Mouse (Mus musculus): ENCODE data around the gene Uvrag. TPM values are rescaled to one million over a fixed set of nuclear protein-coding genes. Genes with fewer than 3 reads are reported as not detected.

Gene Uvrag
- polyA plus RNA-seq, 1 experiment from 2014 or later = 22.4 TPM

- Histone ChIP-seq H3K4me1 (replicated peaks; ENCODE audit: control insufficient read depth, insufficient read depth, low read length) (no peaks in the 10 kb centered on the region), H3K27me3 (ENCODE audit: control insufficient read depth, insufficient read depth, low read depth, low read length) (no peaks in the 10 kb centered on the region), H3K9me3 (ENCODE audit: control insufficient read depth, low read length) (no peaks in the 10 kb centered on the region), H3K27ac (ENCODE audit: low read length) (no peak overlapping the region), H3K4me3 (ENCODE audit: low read length) (no peak overlapping the region), H3K36me3 (ENCODE audit: control insufficient read depth, insufficient read depth, low read length) (peaks cover 4% of the 10 kb centered on the region; the same call in 1 of the 2 replicates), H3K4me2 (ENCODE audit: low read depth, low read length) (no peak overlapping the region), H3K9ac (ENCODE audit: low read length) (no peak overlapping the region)
- no peak for ATAC-seq (ENCODE audit: low read depth)
- WGBS = 62% methylated on average over 2 of the region's 2 CpGs
Observed at GRCm38 (mm10) chr7:98985935-98986334, 155.0 kb downstream of the Uvrag start.

DNA sequence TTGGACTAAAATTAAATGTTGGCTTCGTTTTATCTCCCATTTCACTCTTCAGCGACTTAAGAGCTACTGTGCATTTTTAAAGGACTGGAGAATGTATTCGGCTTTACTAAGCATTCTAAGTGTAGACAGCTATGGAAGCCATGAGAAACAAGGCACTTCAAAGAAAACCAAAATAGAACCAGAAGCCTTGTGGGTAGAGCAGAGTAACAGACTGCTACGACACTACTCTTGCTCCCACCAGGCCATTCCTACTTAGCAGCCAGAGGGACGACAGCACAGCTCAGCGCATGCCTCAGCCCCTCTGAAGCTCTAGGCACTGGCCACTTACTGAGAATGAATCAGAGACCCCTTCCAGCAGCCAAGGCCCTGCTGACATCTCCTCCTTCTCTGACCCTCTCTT lies 155.5 kb downstream of the Uvrag start:
- peaks cover 4% of the 10 kb centered on the region; the same call in 1 of the 2 replicates for H3K36me3 ChIP-seq (ENCODE audit: control insufficient read depth, insufficient read depth, low read length)
- H3K9ac ChIP-seq (ENCODE audit: low read length) = no peak overlapping the region
- H3K4me3 ChIP-seq (ENCODE audit: low read length) = no peak overlapping the region
- 69% methylated on average over 6 of the region's 6 CpGs for WGBS
- no peaks in the 10 kb centered on the region for H3K9me3 ChIP-seq (ENCODE audit: control insufficient read depth, low read length)
- no peaks in the 10 kb centered on the region for H3K27me3 ChIP-seq (ENCODE audit: control insufficient read depth, insufficient read depth, low read depth, low read length)
- ATAC-seq (ENCODE audit: low read depth) = no peak
- H3K27ac ChIP-seq (ENCODE audit: low read length) = no peak overlapping the region
- no peak overlapping the region for H3K4me2 ChIP-seq (ENCODE audit: low read depth, low read length)
- H3K4me1 ChIP-seq (replicated peaks; ENCODE audit: control insufficient read depth, insufficient read depth, low read length) = no peaks in the 10 kb centered on the region

- no peak overlapping the region for H3K27ac ChIP-seq (ENCODE audit: low read length)
- H3K9me3 ChIP-seq (ENCODE audit: control insufficient read depth, low read length) = no peaks in the 10 kb centered on the region
- WGBS = 71% methylated on average over 7 of the region's 7 CpGs
- no peak overlapping the region for H3K4me3 ChIP-seq (ENCODE audit: low read length)
- H3K27me3 ChIP-seq (ENCODE audit: control insufficient read depth, insufficient read depth, low read depth, low read length) = no peaks in the 10 kb centered on the region
- peaks cover 6% of the 10 kb centered on the region; the same call in 1 of the 2 replicates for H3K36me3 ChIP-seq (ENCODE audit: control insufficient read depth, insufficient read depth, low read length)
- no peak overlapping the region for H3K9ac ChIP-seq (ENCODE audit: low read length)
- H3K4me1 ChIP-seq (replicated peaks; ENCODE audit: control insufficient read depth, insufficient read depth, low read length) = no peaks in the 10 kb centered on the region
- no peak overlapping the region for H3K4me2 ChIP-seq (ENCODE audit: low read depth, low read length)
- ATAC-seq (ENCODE audit: low read depth) = no peak
Observed at GRCm38 (mm10) chr7:98984319-98984718, 156.6 kb downstream of the Uvrag start.

DNA sequence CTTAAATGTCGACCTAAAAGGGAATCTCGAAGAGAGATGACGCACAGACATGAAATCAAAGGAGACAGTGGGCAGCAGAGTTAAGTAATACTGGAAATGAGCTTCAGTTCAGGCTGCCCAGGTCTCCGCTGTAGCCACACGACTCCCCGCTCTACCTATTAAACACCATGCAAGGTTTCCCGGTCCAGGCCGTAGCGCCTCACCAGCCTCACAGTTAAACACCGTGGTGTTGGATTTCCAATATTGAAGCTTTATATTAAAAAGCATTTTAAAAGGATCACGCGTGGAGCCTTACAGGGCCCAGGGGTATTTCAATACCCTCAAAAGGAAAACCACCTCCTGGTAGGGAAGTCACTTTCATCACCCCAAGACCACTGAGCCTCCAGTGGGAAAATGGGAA lies 157.9 kb downstream of the Uvrag start:
- no peaks in the 10 kb centered on the region for H3K9me3 ChIP-seq (ENCODE audit: control insufficient read depth, low read length)
- H3K27me3 ChIP-seq (ENCODE audit: control insufficient read depth, insufficient read depth, low read depth, low read length) = no peaks in the 10 kb centered on the region
- H3K4me1 ChIP-seq (replicated peaks; ENCODE audit: control insufficient read depth, insufficient read depth, low read length) = no peaks in the 10 kb centered on the region
- H3K36me3 ChIP-seq (ENCODE audit: control insufficient read depth, insufficient read depth, low read length) = peaks cover 7% of the 10 kb centered on the region; the same call in 1 of the 2 replicates
- H3K27ac ChIP-seq (ENCODE audit: low read length) = no peak overlapping the region
- no peak overlapping the region for H3K4me2 ChIP-seq (ENCODE audit: low read depth, low read length)
- no peak overlapping the region for H3K4me3 ChIP-seq (ENCODE audit: low read length)
- ATAC-seq (ENCODE audit: low read depth) = no peak
- H3K9ac ChIP-seq (ENCODE audit: low read length) = no peak overlapping the region
- 88% methylated on average over 12 of the region's 12 CpGs for WGBS

GRCm38 (mm10) chr7:98981423-98981822 lies 159.5 kb downstream of the Uvrag start:
- H3K27me3 ChIP-seq (ENCODE audit: control insufficient read depth, insufficient read depth, low read depth, low read length) = no peaks in the 10 kb centered on the region
- H3K4me3 ChIP-seq (ENCODE audit: low read length) = no peak overlapping the region
- WGBS = 89% methylated on average over 6 of the region's 6 CpGs
- no peak overlapping the region for H3K4me2 ChIP-seq (ENCODE audit: low read depth, low read length)
- H3K36me3 ChIP-seq (ENCODE audit: control insufficient read depth, insufficient read depth, low read length) = peaks cover 3% of the 10 kb centered on the region; the same call in 1 of the 2 replicates
- H3K9ac ChIP-seq (ENCODE audit: low read length) = no peak overlapping the region
- no peaks in the 10 kb centered on the region for H3K9me3 ChIP-seq (ENCODE audit: control insufficient read depth, low read length)
- H3K27ac ChIP-seq (ENCODE audit: low read length) = no peak overlapping the region
- H3K4me1 ChIP-seq (replicated peaks; ENCODE audit: control insufficient read depth, insufficient read depth, low read length) = no peaks in the 10 kb centered on the region
- ATAC-seq (ENCODE audit: low read depth) = no peak

DNA sequence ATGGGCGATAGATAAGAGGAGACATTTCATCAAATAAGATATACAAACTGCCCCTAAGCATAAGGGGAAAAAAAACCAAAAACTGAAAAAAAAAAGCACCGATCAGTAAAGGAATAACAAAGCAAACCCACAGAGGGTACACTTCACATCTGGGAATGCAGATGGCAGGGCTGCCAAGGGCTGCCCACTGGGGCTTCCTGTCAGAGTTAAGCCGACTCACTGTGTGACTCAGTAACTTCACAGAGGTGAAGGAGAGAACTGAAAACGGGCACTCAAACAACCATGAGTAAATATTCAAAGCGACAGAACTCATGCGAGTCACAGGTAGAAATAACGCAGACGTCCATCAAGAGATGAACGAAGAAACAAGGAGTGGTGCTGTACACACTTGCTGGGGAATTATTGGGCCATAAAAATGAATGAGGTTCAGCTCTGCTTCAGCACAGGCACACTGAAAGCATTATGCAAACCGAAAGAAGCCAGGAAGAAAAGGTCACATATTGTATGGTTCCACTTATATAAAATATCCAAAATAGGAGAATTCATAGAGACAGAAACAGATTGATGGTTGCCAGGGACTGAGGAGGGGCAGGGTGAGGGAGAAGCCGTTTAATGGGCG lies 164.0 kb downstream of the Uvrag start:
- no peaks in the 10 kb centered on the region for H3K4me1 ChIP-seq (replicated peaks; ENCODE audit: control insufficient read depth, insufficient read depth, low read length)
- H3K9ac ChIP-seq (ENCODE audit: low read length) = no peak overlapping the region
- H3K4me3 ChIP-seq (ENCODE audit: low read length) = no peak overlapping the region
- no peaks in the 10 kb centered on the region for H3K27me3 ChIP-seq (ENCODE audit: control insufficient read depth, insufficient read depth, low read depth, low read length)
- H3K4me2 ChIP-seq (ENCODE audit: low read depth, low read length) = no peak overlapping the region
- peaks cover 3% of the 10 kb centered on the region; the same call in 1 of the 2 replicates for H3K36me3 ChIP-seq (ENCODE audit: control insufficient read depth, insufficient read depth, low read length)
- H3K27ac ChIP-seq (ENCODE audit: low read length) = no peak overlapping the region
- no peaks in the 10 kb centered on the region for H3K9me3 ChIP-seq (ENCODE audit: control insufficient read depth, low read length)
- 57% methylated on average over 12 of the region's 12 CpGs for WGBS
- ATAC-seq (ENCODE audit: low read depth) = no peak

GRCm38 (mm10) chr7:98974590-98974989 lies 166.4 kb downstream of the Uvrag start:
- WGBS = 56% methylated on average over 4 of the region's 4 CpGs
- no peaks in the 10 kb centered on the region for H3K27me3 ChIP-seq (ENCODE audit: control insufficient read depth, insufficient read depth, low read depth, low read length)
- no peak overlapping the region for H3K27ac ChIP-seq (ENCODE audit: low read length)
- H3K4me1 ChIP-seq (replicated peaks; ENCODE audit: control insufficient read depth, insufficient read depth, low read length) = no peaks in the 10 kb centered on the region
- H3K9me3 ChIP-seq (ENCODE audit: control insufficient read depth, low read length) = no peaks in the 10 kb centered on the region
- H3K36me3 ChIP-seq (ENCODE audit: control insufficient read depth, insufficient read depth, low read length) = peaks cover 3% of the 10 kb centered on the region; the same call in 1 of the 2 replicates
- H3K4me2 ChIP-seq (ENCODE audit: low read depth, low read length) = no peak overlapping the region
- no peak for ATAC-seq (ENCODE audit: low read depth)
- no peak overlapping the region for H3K4me3 ChIP-seq (ENCODE audit: low read length)
- no peak overlapping the region for H3K9ac ChIP-seq (ENCODE audit: low read length)

- 0 out of 2 replicates have a peak, but pooled peaks cover 2% of the 10 kb centered on the region for H3K9me3 ChIP-seq (ENCODE audit: control insufficient read depth, low read length)
- ATAC-seq (ENCODE audit: low read depth) = peak; percentile 41; the same call in 1 of the 2 replicates
- 63% methylated on average over 5 of the region's 5 CpGs for WGBS
- H3K4me2 ChIP-seq (ENCODE audit: low read depth, low read length) = no peak overlapping the region
- peaks cover 7% of the 10 kb centered on the region; the same call in 1 of the 2 replicates for H3K4me1 ChIP-seq (replicated peaks; ENCODE audit: control insufficient read depth, insufficient read depth, low read length)
- H3K36me3 ChIP-seq (ENCODE audit: control insufficient read depth, insufficient read depth, low read length) = no peaks in the 10 kb centered on the region
- H3K4me3 ChIP-seq (ENCODE audit: low read length) = no peak overlapping the region
- no peak overlapping the region for H3K9ac ChIP-seq (ENCODE audit: low read length)
- H3K27ac ChIP-seq (ENCODE audit: low read length) = no peak overlapping the region
- H3K27me3 ChIP-seq (ENCODE audit: control insufficient read depth, insufficient read depth, low read depth, low read length) = no peaks in the 10 kb centered on the region
Observed at GRCm38 (mm10) chr7:98970721-98971120, 170.2 kb downstream of the Uvrag start.

GRCm38 (mm10) chr7:98968741-98969395 lies 172.1 kb downstream of the Uvrag start:
- no peak overlapping the region for H3K4me2 ChIP-seq (ENCODE audit: low read depth, low read length)
- H3K36me3 ChIP-seq (ENCODE audit: control insufficient read depth, insufficient read depth, low read length) = no peaks in the 10 kb centered on the region
- WGBS = 79% methylated on average over 8 of the region's 8 CpGs

More at GRCm38 (mm10) chr7:98968741-98969395, 172.1 kb downstream of the Uvrag start:
- H3K9me3 ChIP-seq (ENCODE audit: control insufficient read depth, low read length) = 0 out of 2 replicates have a peak, but pooled peaks cover 2% of the 10 kb centered on the region
- ATAC-seq (ENCODE audit: low read depth) = no peak
- no peak overlapping the region; the same call in 1 of the 2 replicates for H3K9ac ChIP-seq (ENCODE audit: low read length)
- no peaks in the 10 kb centered on the region for H3K27me3 ChIP-seq (ENCODE audit: control insufficient read depth, insufficient read depth, low read depth, low read length)
- H3K27ac ChIP-seq (ENCODE audit: low read length) = no peak overlapping the region
- no peak overlapping the region for H3K4me3 ChIP-seq (ENCODE audit: low read length)
- H3K4me1 ChIP-seq (replicated peaks; ENCODE audit: control insufficient read depth, insufficient read depth, low read length) = peaks cover 7% of the 10 kb centered on the region; the same call in 1 of the 2 replicates

All from lung, embryonic 16.5 days (tissue).